Mouse (Mus musculus): ENCODE results near the gene Gm4881. TPM values are rescaled to one million over a fixed set of nuclear protein-coding genes. Genes with fewer than 3 reads are reported as not detected.

Gene Gm4881
- polyA plus RNA-seq, 1 experiment from 2014 or later = not detected

DNA sequence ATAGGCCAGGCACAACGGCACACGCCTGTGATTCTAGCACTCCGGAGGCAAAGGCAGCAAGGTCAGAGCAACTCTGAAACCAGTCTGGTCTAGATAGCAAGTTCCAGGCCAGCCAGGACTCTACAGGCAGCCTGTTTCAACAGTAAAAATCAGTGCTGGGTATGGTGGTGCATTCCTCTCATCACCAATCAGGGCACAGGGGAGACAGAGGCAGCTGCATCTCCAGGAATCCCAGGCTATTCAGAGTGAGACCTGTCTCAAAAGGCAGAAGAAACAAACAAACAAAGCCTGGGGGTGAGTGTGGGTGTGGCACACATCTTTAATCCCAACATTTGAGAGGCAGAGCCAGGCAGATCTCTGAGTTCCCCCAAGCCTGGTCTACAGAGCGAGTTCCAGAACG, 39.1 kb upstream of the Gm4881 start:
- no peaks in the 10 kb centered on the region for H3K27me3 ChIP-seq (replicated peaks; ENCODE audit: control insufficient read depth, insufficient read depth, low read length)
- H3K27ac ChIP-seq (ENCODE audit: low read depth, low read length) = no peak overlapping the region
- H3K36me3 ChIP-seq (ENCODE audit: control insufficient read depth, insufficient read depth) = no peaks in the 10 kb centered on the region
- no peak overlapping the region for H3K4me2 ChIP-seq (replicated peaks; ENCODE audit: low read depth)
- ATAC-seq = no peak
- H3K4me1 ChIP-seq (replicated peaks; ENCODE audit: control insufficient read depth, insufficient read depth, low read length) = no peaks in the 10 kb centered on the region
- H3K9me3 ChIP-seq (ENCODE audit: control insufficient read depth) = no peaks in the 10 kb centered on the region
- WGBS = 80% methylated on average over 5 of the region's 5 CpGs
- no peak overlapping the region for H3K4me3 ChIP-seq (ENCODE audit: low read depth, low read length)
- no peak overlapping the region for H3K9ac ChIP-seq (ENCODE audit: low read depth, low read length)
- TF ChIP-seq CTCF (IDR thresholded peaks at IDR 0.05; ENCODE audit: low read depth) = no peak

DNA sequence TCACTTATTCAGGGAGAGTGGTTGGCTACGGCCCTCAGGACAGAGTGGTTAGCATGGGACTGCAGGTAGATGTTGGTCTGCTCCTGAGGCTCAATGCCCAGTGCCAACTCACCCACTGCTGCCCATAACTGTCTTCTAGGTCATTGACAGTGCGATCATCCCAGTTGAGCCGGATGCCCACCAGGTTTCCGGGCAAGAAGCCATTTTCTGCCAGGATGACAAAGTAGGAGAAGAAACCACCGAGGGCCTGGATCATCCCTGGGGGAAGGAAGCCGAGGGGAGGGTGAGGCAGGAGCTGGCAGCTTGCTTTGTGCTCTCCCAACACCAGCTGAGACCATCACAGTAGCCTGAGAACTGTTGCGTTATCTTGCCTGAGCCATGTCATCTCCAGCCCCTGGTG, 36.1 kb upstream of the Gm4881 start:
- no peaks in the 10 kb centered on the region for H3K4me1 ChIP-seq (replicated peaks; ENCODE audit: control insufficient read depth, insufficient read depth, low read length)
- no peak for TF ChIP-seq CTCF (IDR thresholded peaks at IDR 0.05; ENCODE audit: low read depth)
- H3K36me3 ChIP-seq (ENCODE audit: control insufficient read depth, insufficient read depth) = no peaks in the 10 kb centered on the region
- H3K27me3 ChIP-seq (replicated peaks; ENCODE audit: control insufficient read depth, insufficient read depth, low read length) = no peaks in the 10 kb centered on the region
- no peaks in the 10 kb centered on the region for H3K9me3 ChIP-seq (ENCODE audit: control insufficient read depth)
- no peak overlapping the region for H3K4me3 ChIP-seq (ENCODE audit: low read depth, low read length)
- WGBS = 78% methylated on average over 7 of the region's 7 CpGs
- no peak overlapping the region for H3K4me2 ChIP-seq (replicated peaks; ENCODE audit: low read depth)
- no peak for ATAC-seq
- no peak overlapping the region for H3K27ac ChIP-seq (ENCODE audit: low read depth, low read length)
- no peak overlapping the region for H3K9ac ChIP-seq (ENCODE audit: low read depth, low read length)

DNA sequence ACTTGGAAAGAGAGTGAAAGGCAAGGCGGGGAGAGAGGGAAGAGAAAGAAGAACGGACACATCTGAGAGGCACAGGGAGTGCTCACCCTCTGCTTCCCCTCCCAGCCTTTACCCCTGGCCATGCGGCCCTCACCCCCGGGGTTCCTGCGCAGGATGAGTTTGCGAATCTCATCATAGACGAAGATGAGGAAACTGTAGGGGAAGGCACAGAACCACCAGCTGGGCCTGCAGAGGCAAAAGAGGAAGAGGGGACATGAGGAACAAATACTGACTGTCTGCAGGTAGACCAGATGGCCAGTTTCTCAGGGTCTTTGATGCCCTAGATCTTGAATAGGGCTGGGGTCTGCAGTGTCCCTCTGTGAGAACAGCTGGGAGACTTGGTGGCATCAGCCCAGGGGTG, 34.5 kb upstream of the Gm4881 start:
- no peaks in the 10 kb centered on the region for H3K27me3 ChIP-seq (replicated peaks; ENCODE audit: control insufficient read depth, insufficient read depth, low read length)
- ATAC-seq = no peak
- no peak overlapping the region for H3K4me2 ChIP-seq (replicated peaks; ENCODE audit: low read depth)

DNA sequence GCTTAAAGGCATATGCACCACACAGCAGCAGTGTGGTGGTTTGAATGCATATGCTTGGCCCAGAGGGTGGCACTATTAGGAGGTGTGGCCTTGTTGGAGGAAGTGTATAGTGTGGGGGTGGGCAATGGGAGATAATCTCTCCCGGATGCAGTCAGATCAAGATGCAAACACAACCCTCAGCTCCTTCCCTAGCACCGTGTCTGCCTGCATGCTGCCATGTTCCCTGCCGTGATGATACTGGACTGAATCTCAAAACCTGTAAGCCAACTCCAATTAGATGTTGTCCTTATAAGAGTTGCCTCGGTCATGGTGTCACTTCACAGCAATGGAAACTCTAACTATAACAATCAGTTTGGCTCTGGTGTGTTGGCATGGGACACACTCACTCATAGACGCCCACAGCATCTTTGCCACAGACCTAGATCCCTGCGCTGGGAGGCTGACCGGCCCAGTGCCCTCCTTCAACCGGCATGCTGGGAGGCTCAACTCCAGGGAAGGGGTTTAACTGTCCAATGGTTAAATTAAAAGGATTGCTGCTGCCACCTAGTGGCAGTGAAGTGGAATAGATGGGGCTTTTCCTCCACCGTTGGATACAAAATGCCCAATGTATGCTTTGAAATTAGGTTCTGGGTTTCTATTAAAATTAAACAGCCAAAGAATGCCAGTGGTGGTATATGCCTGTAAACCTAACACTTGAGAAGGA, 30.8 kb upstream of the Gm4881 start:
- H3K36me3 ChIP-seq (ENCODE audit: control insufficient read depth, insufficient read depth) = peaks cover 5% of the 10 kb centered on the region; the same call in 1 of the 2 replicates
- no peak overlapping the region for H3K27ac ChIP-seq (ENCODE audit: low read depth, low read length)
- WGBS = 33% methylated on average over 9 of the region's 9 CpGs
- H3K9ac ChIP-seq (ENCODE audit: low read depth, low read length) = no peak overlapping the region
- no peak for ATAC-seq
- no peaks in the 10 kb centered on the region for H3K9me3 ChIP-seq (ENCODE audit: control insufficient read depth)
- no peak overlapping the region for H3K4me3 ChIP-seq (ENCODE audit: low read depth, low read length)
- H3K4me2 ChIP-seq (replicated peaks; ENCODE audit: low read depth) = no peak overlapping the region
- no peaks in the 10 kb centered on the region for H3K27me3 ChIP-seq (replicated peaks; ENCODE audit: control insufficient read depth, insufficient read depth, low read length)
- TF ChIP-seq CTCF (IDR thresholded peaks at IDR 0.05; ENCODE audit: low read depth) = peak; percentile 77
- H3K4me1 ChIP-seq (replicated peaks; ENCODE audit: control insufficient read depth, insufficient read depth, low read length) = no peaks in the 10 kb centered on the region

More for the DNA sequence above, 34.5 kb upstream of the Gm4881 start:
- H3K4me1 ChIP-seq (replicated peaks; ENCODE audit: control insufficient read depth, insufficient read depth, low read length) = no peaks in the 10 kb centered on the region
- no peak for TF ChIP-seq CTCF (IDR thresholded peaks at IDR 0.05; ENCODE audit: low read depth)
- no peak overlapping the region for H3K4me3 ChIP-seq (ENCODE audit: low read depth, low read length)
- WGBS = 81% methylated on average over 7 of the region's 7 CpGs
- H3K36me3 ChIP-seq (ENCODE audit: control insufficient read depth, insufficient read depth) = no peaks in the 10 kb centered on the region
- no peak overlapping the region for H3K9ac ChIP-seq (ENCODE audit: low read depth, low read length)
- no peak overlapping the region for H3K27ac ChIP-seq (ENCODE audit: low read depth, low read length)
- no peaks in the 10 kb centered on the region for H3K9me3 ChIP-seq (ENCODE audit: control insufficient read depth)

DNA sequence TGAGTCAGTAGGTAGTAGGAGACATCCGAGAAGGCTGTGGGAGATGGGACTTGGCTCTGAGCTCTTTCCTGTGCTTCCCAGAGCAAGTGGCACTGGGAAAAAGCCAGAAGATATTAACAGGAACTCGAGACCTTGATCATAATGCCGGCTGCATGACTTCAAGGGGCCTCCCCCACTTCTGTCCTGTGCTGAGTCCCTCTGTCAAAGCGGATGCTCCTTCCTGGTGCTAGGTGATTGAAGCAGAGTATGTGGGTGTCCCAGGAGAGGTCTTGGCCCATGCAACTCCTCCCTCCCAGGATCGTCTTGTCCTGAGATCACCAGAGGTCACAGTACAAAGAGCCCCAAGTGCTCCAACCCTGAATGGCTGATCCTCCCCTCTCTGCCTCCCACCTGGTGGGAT, 29.6 kb upstream of the Gm4881 start:
- Histone ChIP-seq H3K9me3 (ENCODE audit: control insufficient read depth) (no peaks in the 10 kb centered on the region), H3K4me3 (ENCODE audit: low read depth, low read length) (no peak overlapping the region), H3K36me3 (ENCODE audit: control insufficient read depth, insufficient read depth) (peaks cover 9% of the 10 kb centered on the region), H3K27me3 (replicated peaks; ENCODE audit: control insufficient read depth, insufficient read depth, low read length) (no peaks in the 10 kb centered on the region), H3K4me1 (replicated peaks; ENCODE audit: control insufficient read depth, insufficient read depth, low read length) (no peaks in the 10 kb centered on the region), H3K9ac (ENCODE audit: low read depth, low read length) (no peak overlapping the region), H3K4me2 (replicated peaks; ENCODE audit: low read depth) (no peak overlapping the region), H3K27ac (ENCODE audit: low read depth, low read length) (no peak overlapping the region)
- ATAC-seq = no peak
- 65% methylated on average over 5 of the region's 5 CpGs for WGBS
- TF ChIP-seq CTCF (IDR thresholded peaks at IDR 0.05; ENCODE audit: low read depth) = no peak

DNA sequence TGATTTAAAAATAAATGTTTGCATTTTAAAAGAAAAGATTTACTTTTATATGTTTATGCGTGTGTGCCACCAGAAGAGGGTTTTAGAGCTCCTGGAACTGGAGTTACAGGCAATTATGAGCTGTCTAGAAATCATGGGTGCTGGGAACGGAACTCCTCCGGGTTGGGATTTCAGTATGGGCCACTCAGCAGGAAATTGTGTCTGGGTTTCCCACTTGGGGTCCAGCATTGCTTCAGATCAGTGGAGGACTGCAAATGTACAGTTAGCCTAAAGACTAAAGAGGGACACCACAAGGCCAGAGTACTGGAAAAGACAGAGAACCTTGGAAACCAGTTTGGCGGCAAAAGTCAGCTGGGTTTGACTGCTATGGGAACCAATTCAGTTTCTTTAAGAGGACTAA, 28.9 kb upstream of the Gm4881 start:
- H3K4me3 ChIP-seq (ENCODE audit: low read depth, low read length) = no peak overlapping the region
- H3K36me3 ChIP-seq (ENCODE audit: control insufficient read depth, insufficient read depth) = peaks cover 9% of the 10 kb centered on the region
- ATAC-seq = no peak
- H3K9ac ChIP-seq (ENCODE audit: low read depth, low read length) = no peak overlapping the region
- TF ChIP-seq CTCF (IDR thresholded peaks at IDR 0.05; ENCODE audit: low read depth) = no peak
- H3K4me2 ChIP-seq (replicated peaks; ENCODE audit: low read depth) = no peak overlapping the region
- H3K27ac ChIP-seq (ENCODE audit: low read depth, low read length) = no peak overlapping the region
- no peaks in the 10 kb centered on the region for H3K9me3 ChIP-seq (ENCODE audit: control insufficient read depth)
- WGBS = 84% methylated on average over 4 of the region's 4 CpGs
- no peaks in the 10 kb centered on the region for H3K27me3 ChIP-seq (replicated peaks; ENCODE audit: control insufficient read depth, insufficient read depth, low read length)
- no peaks in the 10 kb centered on the region for H3K4me1 ChIP-seq (replicated peaks; ENCODE audit: control insufficient read depth, insufficient read depth, low read length)
